Mouse (Mus musculus) kidney, adult 18-20 months (tissue): ENCODE results near the gene Cdca8.
A peak's percentile ranks its signal among the peaks of the same experiment; 100 is the strongest.
"Not testable (repeated sequence)": the region's sequence is repeated elsewhere in the genome, so short reads cannot be mapped to it uniquely, and the experiment has no call there.

ENCODE experiments used
- DNase-seq: peaks from one replicate; pipeline ENCODE4 v3.0.0; 2021

The Cdca8 gene

GRCm38 (mm10) chr4:124939211-124939610 is at the start of gene Cdca8:
Cdca8 (minus strand) TSS chr4:124939311.
- DNase-seq, result not testable (repeated sequence)

GRCm38 (mm10) chr4:124988382-124988781 is 49.3 kb upstream of the Cdca8 start:
- no peak for DNase-seq

GRCm38 (mm10) chr4:124987711-124988097 is 48.6 kb upstream of the Cdca8 start:
- DNase-seq, result no peak

GRCm38 (mm10) chr4:124986739-124987710 is 47.9 kb upstream of the Cdca8 start:
- DNase-seq, result no peak

GRCm38 (mm10) chr4:124985671-124986602 is 46.8 kb upstream of the Cdca8 start, which contains the start of gene Rspo1:
Rspo1 (plus strand) TSS chr4:124986430.
- DNase-seq, result no peak

GRCm38 (mm10) chr4:124984871-124985670 is 46.0 kb upstream of the Cdca8 start:
- no peak for DNase-seq

- DNase-seq, result no peak
These were observed 44.9 kb upstream of the Cdca8 start for GRCm38 (mm10) chr4:124983893-124984526.

- peak; percentile 24 for DNase-seq
These were observed 39.1 kb upstream of the Cdca8 start for GRCm38 (mm10) chr4:124978201-124978600.

- no peak for DNase-seq
These were observed 34.2 kb upstream of the Cdca8 start for GRCm38 (mm10) chr4:124973296-124973695.

- DNase-seq, result no peak
These were observed 33.2 kb upstream of the Cdca8 start for GRCm38 (mm10) chr4:124972316-124972715.

GRCm38 (mm10) chr4:124971094-124971493 is 32.0 kb upstream of the Cdca8 start:
- no peak for DNase-seq

- no peak for DNase-seq
These were observed 31.6 kb upstream of the Cdca8 start for GRCm38 (mm10) chr4:124970677-124971076.

- DNase-seq, result no peak
These were observed 31.1 kb upstream of the Cdca8 start for GRCm38 (mm10) chr4:124970194-124970593.

GRCm38 (mm10) chr4:124969219-124969848 is 30.2 kb upstream of the Cdca8 start:
- DNase-seq, result no peak

GRCm38 (mm10) chr4:124968711-124969110 is 29.6 kb upstream of the Cdca8 start:
- no peak for DNase-seq

- DNase-seq, result no peak
These were observed 25.9 kb upstream of the Cdca8 start for GRCm38 (mm10) chr4:124964912-124965599.

GRCm38 (mm10) chr4:124962576-124962975 is 23.5 kb upstream of the Cdca8 start:
- DNase-seq, result no peak

GRCm38 (mm10) chr4:124960940-124961339 is 21.8 kb upstream of the Cdca8 start:
- DNase-seq, result no peak

- DNase-seq, result peak; percentile 21
These were observed 20.0 kb upstream of the Cdca8 start for GRCm38 (mm10) chr4:124959062-124959461.

GRCm38 (mm10) chr4:124957284-124957683 is 18.2 kb upstream of the Cdca8 start:
- DNase-seq, result no peak

GRCm38 (mm10) chr4:124953546-124953945 is 14.4 kb upstream of the Cdca8 start:
- DNase-seq, result no peak
